Mouse (Mus musculus): ENCODE results near the gene Itgb7. TPM values are rescaled to one million over a fixed set of nuclear protein-coding genes. Genes with fewer than 3 reads are reported as not detected.
A peak's percentile ranks its signal among the peaks of the same experiment; 100 is the strongest.

The Itgb7 gene
- polyA plus RNA-seq, 1 experiment from 2014 or later, result 1.2 TPM

DNA sequence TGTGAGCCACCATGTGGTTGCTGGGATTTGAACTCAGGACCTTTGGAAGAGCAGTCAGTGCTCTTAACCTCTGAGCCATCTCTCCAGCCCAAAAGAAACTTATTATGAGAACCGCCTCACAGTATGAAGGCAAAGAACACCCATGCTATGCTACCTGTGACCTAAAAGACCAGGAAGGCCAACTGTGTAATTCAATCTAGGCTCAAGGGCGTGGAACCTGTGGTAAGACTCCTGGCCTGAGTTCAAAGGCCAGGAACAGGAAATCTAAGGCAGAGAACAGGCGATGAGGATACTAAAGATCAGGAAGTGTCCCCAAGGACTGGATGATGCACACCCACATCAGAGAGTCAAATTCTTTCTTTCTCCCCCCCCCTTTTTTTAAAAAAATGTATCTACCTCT lies 58.2 kb downstream of the Itgb7 start:
- Histone ChIP-seq H3K4me2 (ENCODE audit: low read length) (no peak overlapping the region), H3K27me3 (ENCODE audit: insufficient read depth, low read length) (no peaks in the 10 kb centered on the region), H3K9me3 (replicated peaks; ENCODE audit: low read length) (no peaks in the 10 kb centered on the region), H3K36me3 (ENCODE audit: insufficient read depth, low read length) (0 out of 2 replicates have a peak, but pooled peaks cover 5% of the 10 kb centered on the region), H3K9ac (ENCODE audit: low read depth, low read length) (no peak overlapping the region), H3K27ac (no peak overlapping the region), H3K4me3 (replicated peaks; ENCODE audit: low read depth, low read length) (no peak overlapping the region), H3K4me1 (replicated peaks; ENCODE audit: insufficient read depth, low read length) (no peaks in the 10 kb centered on the region)
- WGBS, result 66% methylated on average over 3 of the region's 3 CpGs
- DNase-seq (ENCODE audit: low spot score) (no peak), ATAC-seq (replicated peaks; ENCODE audit: low FRiP score, low read depth) (no peak)
- no peak for TF ChIP-seq CTCF (IDR thresholded peaks at IDR 0.05; ENCODE audit: low read depth)

DNA sequence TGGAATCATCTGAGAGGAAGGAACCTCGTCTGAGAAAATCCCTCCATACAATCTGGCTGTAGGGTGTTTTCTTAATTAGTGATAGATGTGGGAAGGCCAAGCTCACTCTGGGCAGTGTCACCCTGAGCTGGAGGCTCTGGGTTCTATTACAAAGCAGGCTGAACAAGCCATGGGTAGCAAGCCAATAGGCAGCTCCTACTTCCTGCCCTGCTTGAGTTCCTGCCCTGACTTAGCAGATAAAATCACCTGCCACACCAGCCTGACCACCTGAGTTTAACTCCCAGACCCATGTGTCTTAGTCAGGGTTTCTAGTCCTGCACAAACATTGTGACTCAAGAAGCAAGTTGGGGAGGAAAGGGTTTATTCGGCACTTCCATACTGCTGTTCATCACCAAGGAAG lies 62.7 kb downstream of the Itgb7 start:
- H3K4me3 ChIP-seq (replicated peaks; ENCODE audit: low read depth, low read length), result no peak overlapping the region
- no peak overlapping the region for H3K27ac ChIP-seq
- no peaks in the 10 kb centered on the region for H3K9me3 ChIP-seq (replicated peaks; ENCODE audit: low read length)
- no peaks in the 10 kb centered on the region for H3K27me3 ChIP-seq (ENCODE audit: insufficient read depth, low read length)
- no peak for DNase-seq (ENCODE audit: low spot score)
- H3K36me3 ChIP-seq (ENCODE audit: insufficient read depth, low read length), result no peaks in the 10 kb centered on the region
- H3K9ac ChIP-seq (ENCODE audit: low read depth, low read length), result no peak overlapping the region
- peaks cover 7% of the 10 kb centered on the region; the same call in 1 of the 2 replicates for H3K4me1 ChIP-seq (replicated peaks; ENCODE audit: insufficient read depth, low read length)
- TF ChIP-seq CTCF (IDR thresholded peaks at IDR 0.05; ENCODE audit: low read depth), result no peak
- ATAC-seq (replicated peaks; ENCODE audit: low FRiP score, low read depth), result no peak
- H3K4me2 ChIP-seq (ENCODE audit: low read length), result no peak overlapping the region
- WGBS, result 33% methylated on average over 2 of the region's 2 CpGs

DNA sequence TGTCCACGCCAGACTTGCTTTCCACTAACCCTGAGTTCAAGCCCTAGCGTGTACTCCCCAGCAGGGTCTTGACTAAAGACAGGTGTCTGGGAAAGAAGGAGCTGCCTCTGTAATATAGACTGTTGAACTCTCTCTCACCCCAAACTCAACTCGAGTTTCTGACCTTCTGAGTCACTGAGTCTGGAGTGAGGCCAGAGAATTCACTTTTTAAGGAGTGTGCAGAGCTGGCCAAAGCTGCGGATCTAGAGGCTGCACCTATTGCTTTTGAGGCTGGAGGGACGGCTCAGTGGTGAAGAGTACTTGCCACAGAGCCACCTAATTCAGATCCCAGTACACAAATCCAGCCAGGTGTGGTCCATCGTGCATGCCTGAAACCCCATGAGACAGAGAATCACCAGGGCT lies 64.1 kb downstream of the Itgb7 start:
- H3K27me3 ChIP-seq (ENCODE audit: insufficient read depth, low read length), result no peaks in the 10 kb centered on the region
- no peak for TF ChIP-seq CTCF (IDR thresholded peaks at IDR 0.05; ENCODE audit: low read depth)
- H3K4me2 ChIP-seq (ENCODE audit: low read length), result no peak overlapping the region
- H3K9ac ChIP-seq (ENCODE audit: low read depth, low read length), result no peak overlapping the region
- no peaks in the 10 kb centered on the region for H3K9me3 ChIP-seq (replicated peaks; ENCODE audit: low read length)
- ATAC-seq (replicated peaks; ENCODE audit: low FRiP score, low read depth), result peak; percentile 74
- H3K36me3 ChIP-seq (ENCODE audit: insufficient read depth, low read length), result no peaks in the 10 kb centered on the region
- WGBS, result 11% methylated on average over 6 of the region's 6 CpGs
- peaks cover 7% of the 10 kb centered on the region; the same call in 1 of the 2 replicates for H3K4me1 ChIP-seq (replicated peaks; ENCODE audit: insufficient read depth, low read length)
- peak overlapping the region; percentile 42; the same call in 1 of the 2 replicates for H3K27ac ChIP-seq
- H3K4me3 ChIP-seq (replicated peaks; ENCODE audit: low read depth, low read length), result no peak overlapping the region
- DNase-seq (ENCODE audit: low spot score), result peak; percentile 89

Other genes with a start within 250 kb of the Itgb7 start
- gene Krt8, start 227.5 kb downstream of the Itgb7 start, polyA plus RNA-seq (2015; fragmentation: Nextera tagmentation; extraction: Ambion mirVana), result 305 and 333 TPM in 2 replicates
- 252 and 256 TPM in 2 replicates for gene Krt18, start 203.8 kb downstream of the Itgb7 start, polyA plus RNA-seq (2015; fragmentation: Nextera tagmentation; extraction: Ambion mirVana)
- 96.1 and 102 TPM in 2 replicates for gene Eif4b, start 158.2 kb downstream of the Itgb7 start, polyA plus RNA-seq (2015; fragmentation: Nextera tagmentation; extraction: Ambion mirVana)
- gene Tns2, start 131.5 kb downstream of the Itgb7 start, polyA plus RNA-seq (2015; fragmentation: Nextera tagmentation; extraction: Ambion mirVana), result 34.4 and 35.8 TPM in 2 replicates
- gene Spryd3, start 95.7 kb downstream of the Itgb7 start, polyA plus RNA-seq (2015; fragmentation: Nextera tagmentation; extraction: Ambion mirVana), result 14.3 and 16.6 TPM in 2 replicates
- 20.5 and 28.3 TPM in 2 replicates for gene Igfbp6, start 87.6 kb downstream of the Itgb7 start, polyA plus RNA-seq (2015; fragmentation: Nextera tagmentation; extraction: Ambion mirVana)
- 0.28 and 0.34 TPM in 2 replicates for gene Soat2, start 81.4 kb downstream of the Itgb7 start, polyA plus RNA-seq (2015; fragmentation: Nextera tagmentation; extraction: Ambion mirVana)
- gene Zfp740, start 28.7 kb downstream of the Itgb7 start, polyA plus RNA-seq (2015; fragmentation: Nextera tagmentation; extraction: Ambion mirVana), result 45.4 and 49.0 TPM in 2 replicates
- 142 TPM in 2 replicates for gene Csad, start 27.2 kb downstream of the Itgb7 start, polyA plus RNA-seq (2015; fragmentation: Nextera tagmentation; extraction: Ambion mirVana)
- gene Rarg, start 25.6 kb upstream of the Itgb7 start, polyA plus RNA-seq (2015; fragmentation: Nextera tagmentation; extraction: Ambion mirVana), result 23.2 and 23.5 TPM in 2 replicates
- gene Gm9918, start 38.6 kb upstream of the Itgb7 start, polyA plus RNA-seq (2015; fragmentation: Nextera tagmentation; extraction: Ambion mirVana), result 0.23 and 0.38 TPM in 2 replicates
- gene Mfsd5, start 47.5 kb upstream of the Itgb7 start, polyA plus RNA-seq (2015; fragmentation: Nextera tagmentation; extraction: Ambion mirVana), result 68.2 and 73.2 TPM in 2 replicates
- 6.1 and 7.5 TPM in 2 replicates for gene Espl1, start 64.3 kb upstream of the Itgb7 start, polyA plus RNA-seq (2015; fragmentation: Nextera tagmentation; extraction: Ambion mirVana)
- gene Pfdn5, start 94.2 kb upstream of the Itgb7 start, polyA plus RNA-seq (2015; fragmentation: Nextera tagmentation; extraction: Ambion mirVana), result 511 and 565 TPM in 2 replicates
- 84.9 and 86.9 TPM in 2 replicates for gene Myg1, start 99.8 kb upstream of the Itgb7 start, polyA plus RNA-seq (2015; fragmentation: Nextera tagmentation; extraction: Ambion mirVana)
- 37.1 and 42.2 TPM in 2 replicates for gene Aaas, start 118.8 kb upstream of the Itgb7 start, polyA plus RNA-seq (2015; fragmentation: Nextera tagmentation; extraction: Ambion mirVana)
- 0.61 and 1.1 TPM in 2 replicates for gene Sp7, start 135.2 kb upstream of the Itgb7 start, polyA plus RNA-seq (2015; fragmentation: Nextera tagmentation; extraction: Ambion mirVana)
- 8.8 TPM in 2 replicates for gene Sp1, start 174.2 kb upstream of the Itgb7 start, polyA plus RNA-seq (2015; fragmentation: Nextera tagmentation; extraction: Ambion mirVana)
- gene Amhr2, start 213.4 kb upstream of the Itgb7 start, polyA plus RNA-seq (2015; fragmentation: Nextera tagmentation; extraction: Ambion mirVana), result 0.46 and 0.80 TPM in 2 replicates
- 109 and 117 TPM in 2 replicates for gene Prr13, start 227.1 kb upstream of the Itgb7 start, polyA plus RNA-seq (2015; fragmentation: Nextera tagmentation; extraction: Ambion mirVana)
- gene Pcbp2, start 238.6 kb upstream of the Itgb7 start, polyA plus RNA-seq (2015; fragmentation: Nextera tagmentation; extraction: Ambion mirVana), result 185 and 191 TPM in 2 replicates